Mouse (Mus musculus): Measurements from ENCODE around the gene Grik4.

The Grik4 gene

DNA sequence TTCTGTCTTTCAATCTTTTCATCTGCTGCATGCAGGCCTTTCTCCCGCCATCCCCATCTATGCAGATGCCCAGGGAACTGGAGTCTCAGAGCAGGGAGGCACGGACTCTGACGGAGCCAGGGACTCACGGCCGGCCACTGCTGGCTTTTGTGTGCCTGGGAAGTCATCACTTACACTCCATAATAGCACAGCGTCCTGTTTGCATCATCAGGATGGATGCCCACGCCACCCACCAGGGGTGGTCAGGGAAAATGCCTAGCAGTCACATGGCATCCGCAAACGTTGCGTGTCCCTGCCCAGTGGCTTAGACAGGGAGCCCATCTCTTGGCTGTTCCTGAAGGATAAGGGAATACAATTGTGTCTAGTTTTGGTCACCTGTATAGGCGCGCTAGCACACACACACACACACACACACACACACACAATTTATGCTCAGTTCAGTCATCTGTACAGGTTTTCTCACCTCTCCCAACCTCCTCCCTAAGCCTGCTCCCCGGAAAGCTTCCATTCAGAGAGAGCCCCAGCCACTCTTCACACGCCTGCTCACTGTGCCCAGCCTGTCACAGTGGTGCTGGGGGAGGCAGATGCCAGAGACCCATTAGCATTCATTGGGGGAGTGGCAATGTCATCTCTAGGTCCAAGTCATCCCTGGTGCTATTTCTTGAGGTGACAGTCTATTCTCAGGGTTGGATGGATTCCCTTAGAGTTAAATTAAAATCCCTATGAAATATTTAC, 370.5 kb downstream of the Grik4 start:
- no peak for DNase-seq (ENCODE audit: low spot score in 2 of 2)

DNA sequence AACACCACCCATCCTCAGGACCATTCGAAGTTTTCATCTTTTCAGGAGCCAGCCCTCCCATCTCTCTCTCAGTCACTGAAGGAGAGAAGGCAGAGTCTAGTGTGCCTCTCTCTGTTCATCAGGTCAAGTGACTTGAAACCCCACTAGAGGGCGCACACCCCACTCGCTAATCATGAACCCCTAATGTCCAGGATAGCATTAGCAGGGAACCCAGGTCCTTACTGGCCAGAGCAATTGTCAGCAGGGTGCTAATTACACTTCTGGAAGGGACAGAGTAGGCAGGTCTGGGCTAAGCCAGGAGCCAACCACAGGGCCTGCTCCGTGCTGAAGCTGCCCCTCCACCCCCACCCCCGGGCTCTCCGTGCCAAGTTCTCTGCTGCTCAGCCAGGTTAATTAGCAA, 371.1 kb downstream of the Grik4 start:
- DNase-seq (ENCODE audit: low spot score in 2 of 2), result peak; percentile 48 to 50

DNA sequence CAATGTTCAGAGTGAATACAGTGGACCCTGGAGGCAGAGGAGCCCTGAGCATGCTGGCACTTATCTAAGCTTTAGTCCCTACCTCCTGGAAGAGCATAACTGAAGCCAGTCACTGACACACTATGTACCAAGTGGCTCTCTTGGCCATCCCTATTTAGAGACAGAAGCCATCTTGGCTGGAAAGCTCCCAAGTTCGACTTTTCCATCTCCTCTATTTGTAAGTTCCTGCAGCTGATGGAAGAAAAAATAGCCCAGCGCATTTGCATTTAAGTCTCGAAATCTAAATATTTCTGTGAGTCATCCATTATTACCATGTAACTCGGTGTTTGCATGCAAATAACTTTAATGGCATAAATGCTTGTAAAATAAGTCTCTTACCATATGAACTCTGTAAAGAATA, 378.4 kb downstream of the Grik4 start:
- no peak for DNase-seq (ENCODE audit: low spot score in 2 of 2)

DNA sequence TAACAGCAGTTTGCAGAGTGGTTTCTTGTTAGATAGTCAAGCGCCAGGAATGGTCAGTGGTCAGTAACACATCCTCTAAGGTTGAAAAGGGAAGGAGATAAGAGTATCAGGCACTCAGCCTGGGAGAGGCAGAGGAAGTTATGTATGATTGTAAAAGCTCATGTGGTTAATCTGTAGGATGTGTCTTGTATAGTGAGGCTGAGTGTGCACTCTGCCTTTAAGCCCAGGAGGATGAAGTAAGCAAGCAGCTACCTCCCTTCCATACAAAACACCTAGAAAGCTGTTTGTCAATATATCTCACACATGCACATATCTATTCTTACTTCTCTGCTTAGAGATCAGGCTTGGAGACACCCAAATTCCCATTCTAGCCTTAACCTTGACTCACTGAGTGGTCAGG, 389.1 kb downstream of the Grik4 start:
- no peak for DNase-seq (ENCODE audit: low spot score in 2 of 2)

DNA sequence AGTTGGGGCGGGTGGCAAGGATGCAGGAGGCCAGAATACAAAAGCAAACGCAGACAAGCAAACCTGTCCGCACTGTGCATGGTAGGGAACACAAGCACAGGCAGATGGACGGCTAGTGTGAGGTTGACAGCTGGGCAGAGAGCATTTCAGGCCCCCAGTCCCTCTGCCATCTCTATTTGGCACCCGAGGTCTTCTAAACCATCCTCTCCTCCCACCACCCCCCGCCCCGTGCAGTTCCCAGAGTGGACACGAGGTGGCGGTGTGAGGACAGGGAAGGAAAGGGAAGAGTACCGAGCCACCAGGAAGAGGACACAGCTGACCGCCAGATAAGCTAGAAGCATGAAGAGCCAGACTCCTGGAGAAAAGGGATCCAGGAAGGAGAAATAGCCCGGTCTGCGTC, 394.2 kb downstream of the Grik4 start:
- peak; percentile 19 to 50 for DNase-seq (ENCODE audit: low spot score in 2 of 2)

DNA sequence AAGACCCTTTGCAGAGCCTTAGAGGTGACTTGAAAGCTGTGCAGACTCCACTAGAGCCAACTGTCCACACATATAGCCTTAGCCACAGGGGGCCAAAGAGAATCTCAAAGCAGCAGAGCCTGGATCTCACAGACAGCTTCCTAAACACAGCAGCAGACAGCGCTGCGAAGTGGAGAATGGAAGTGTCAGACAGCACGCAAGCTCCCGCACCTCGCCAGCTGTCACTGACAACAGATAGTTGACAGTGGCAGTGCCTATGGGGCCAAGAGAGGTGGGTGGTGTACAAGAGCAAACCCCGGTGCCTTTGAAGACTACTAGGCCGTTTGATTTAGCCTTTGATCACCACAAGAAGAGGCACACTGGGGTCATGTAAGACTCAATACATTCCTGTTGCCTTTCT, 395.3 kb downstream of the Grik4 start:
- DNase-seq (ENCODE audit: low spot score in 2 of 2), result no peak

DNA sequence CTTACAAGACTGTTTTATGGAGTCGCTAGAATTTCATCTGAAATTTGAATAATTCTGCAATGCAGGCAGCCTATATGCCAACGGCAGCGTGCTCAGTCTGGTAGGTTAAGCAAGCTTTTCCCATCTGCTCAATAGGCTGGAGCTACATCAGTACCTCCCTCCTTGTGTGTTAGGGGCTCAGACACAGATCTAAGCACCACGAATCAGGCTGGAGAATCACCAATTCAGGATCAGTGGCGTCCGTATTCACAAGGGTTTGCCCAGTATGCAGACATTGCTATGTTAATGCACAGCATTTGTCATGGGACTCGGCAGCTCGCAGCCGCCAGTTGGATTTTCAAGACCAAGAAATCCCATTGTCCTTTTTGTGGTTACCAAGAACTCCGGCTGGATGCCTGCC, 399.8 kb downstream of the Grik4 start:
- no peak for DNase-seq (ENCODE audit: low spot score in 2 of 2)

DNA sequence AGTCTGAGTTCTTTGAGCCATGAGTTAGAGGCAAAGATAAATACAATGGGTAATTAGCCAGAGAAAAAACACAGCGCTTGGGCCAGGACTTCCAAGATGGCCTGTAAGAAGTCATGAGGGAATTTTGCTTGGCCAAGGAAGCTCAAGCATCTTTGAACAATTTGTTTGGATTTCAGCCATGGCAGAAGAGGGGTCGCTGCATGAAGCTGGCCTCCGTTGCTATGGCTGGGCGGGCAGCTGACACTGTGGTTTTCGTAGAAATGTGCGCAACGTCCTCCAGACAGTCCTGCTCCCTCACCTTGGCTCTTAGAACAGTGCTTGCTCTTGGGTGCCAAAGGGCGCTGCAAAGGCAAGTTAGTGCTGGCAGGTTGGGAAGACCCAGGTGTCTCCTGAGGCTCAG, 410.8 kb downstream of the Grik4 start:
- no peak for DNase-seq (ENCODE audit: low spot score in 2 of 2)

DNA sequence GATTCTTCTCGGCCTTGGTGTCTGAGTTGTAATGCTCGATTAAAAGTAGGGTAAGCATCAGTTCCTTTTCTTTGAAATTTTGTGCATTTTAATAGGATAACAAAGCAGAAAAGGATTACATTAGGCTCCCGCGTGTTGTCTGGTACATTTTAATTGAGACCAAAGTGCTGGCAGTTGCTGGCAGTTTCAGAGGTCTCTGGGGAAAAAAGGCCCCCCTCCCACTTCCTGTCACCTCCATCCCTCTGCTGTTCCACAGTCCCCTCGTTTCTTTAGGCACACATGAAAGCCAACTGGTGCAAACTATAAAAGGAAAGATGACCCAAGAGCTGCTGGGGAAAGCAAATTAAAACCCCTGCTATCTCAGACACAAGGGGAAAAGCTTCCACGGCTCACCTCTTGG, 411.3 kb downstream of the Grik4 start:
- DNase-seq (ENCODE audit: low spot score in 2 of 2), result no peak

DNA sequence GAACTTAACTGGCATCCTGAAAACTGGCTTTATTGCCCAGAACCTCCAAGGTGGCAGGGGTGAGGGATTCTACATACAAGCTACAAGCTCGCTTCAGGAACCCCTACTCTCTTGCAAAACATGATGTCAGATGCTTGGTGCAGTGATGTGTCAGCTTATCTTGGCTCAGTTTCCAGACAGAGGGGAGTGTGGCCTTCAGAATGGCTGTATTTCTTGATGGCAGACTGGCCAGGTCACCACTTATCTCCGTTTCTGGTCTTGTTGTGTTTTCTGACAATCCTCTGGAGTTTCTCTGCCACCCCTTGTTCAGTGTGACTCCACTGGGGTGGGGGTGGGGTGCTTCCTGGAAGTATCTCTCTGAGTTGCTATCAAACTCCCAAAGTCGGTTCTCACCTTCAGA, 412.3 kb downstream of the Grik4 start:
- no peak for DNase-seq (ENCODE audit: low spot score in 2 of 2)

DNA sequence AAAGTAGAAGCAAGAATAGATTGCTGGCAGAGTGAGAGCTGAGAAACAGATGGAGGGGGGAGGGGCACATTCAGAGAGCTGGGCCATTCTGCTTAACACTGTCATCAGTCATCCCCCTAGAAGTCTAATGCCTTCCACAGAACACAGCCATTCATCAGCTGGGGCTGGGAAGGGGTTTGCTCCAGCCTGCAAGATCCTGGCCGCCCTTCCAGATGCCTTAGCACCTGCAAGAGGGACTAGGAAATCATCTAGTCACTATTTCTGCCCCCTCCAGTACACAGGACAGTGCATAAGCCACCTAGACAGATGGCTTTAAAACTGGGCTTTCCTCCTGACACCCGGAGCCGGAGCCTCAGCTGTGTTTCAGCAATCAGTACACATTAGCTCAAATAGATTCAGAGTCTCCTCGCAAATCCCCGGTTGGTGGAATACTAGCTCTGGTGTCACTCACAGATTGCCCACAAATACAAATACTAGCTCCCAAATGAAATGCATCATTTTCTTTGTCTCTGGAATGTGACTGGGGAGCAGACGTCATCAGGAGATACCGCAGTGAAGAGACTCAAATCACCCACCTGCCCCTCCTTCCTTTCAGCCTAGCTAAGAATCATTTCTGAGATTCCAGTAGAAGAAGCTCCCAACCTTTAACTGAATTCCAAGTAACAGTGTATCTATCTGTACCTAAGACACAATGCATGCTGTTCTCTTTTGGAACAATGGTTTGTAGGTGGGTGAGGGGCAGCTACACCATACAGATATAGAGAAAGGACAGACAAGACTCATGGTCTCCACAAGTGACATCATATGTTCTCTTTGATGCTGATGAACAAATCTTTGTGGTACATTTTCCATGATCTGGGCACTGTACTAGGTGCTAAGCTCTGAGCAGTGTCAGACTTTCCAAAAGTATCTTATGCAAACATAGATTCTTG, 413.8 kb downstream of the Grik4 start:
- no peak for DNase-seq (ENCODE audit: low spot score in 2 of 2)

DNA sequence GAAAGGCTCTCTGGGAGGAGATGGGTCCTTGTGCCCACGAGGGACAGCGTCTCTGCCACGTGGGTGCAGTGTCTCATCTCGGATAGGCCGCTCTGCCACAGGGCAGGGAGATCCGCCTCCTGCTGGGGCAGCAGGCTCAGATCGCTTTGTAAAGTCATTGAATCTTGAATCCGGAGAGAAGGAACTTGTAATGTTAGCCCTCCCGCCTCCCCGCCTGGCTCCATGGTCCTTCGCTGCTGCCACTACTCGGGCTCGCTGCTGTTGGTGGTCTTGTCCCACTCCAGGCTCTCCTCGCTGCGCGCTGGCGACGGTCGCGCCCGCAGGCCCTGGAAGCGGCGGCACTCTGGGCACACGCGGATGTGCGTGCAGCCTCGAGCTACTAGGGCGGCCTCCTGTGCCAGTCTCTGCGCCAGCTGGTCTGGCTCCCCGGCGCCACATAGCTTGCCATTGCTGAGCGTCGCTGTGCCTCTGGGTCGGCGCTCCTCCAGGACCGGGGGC, 423.7 kb downstream of the Grik4 start:
- DNase-seq (ENCODE audit: low spot score in 2 of 2), result peak in 1 of 2 experiments; percentile 5

DNA sequence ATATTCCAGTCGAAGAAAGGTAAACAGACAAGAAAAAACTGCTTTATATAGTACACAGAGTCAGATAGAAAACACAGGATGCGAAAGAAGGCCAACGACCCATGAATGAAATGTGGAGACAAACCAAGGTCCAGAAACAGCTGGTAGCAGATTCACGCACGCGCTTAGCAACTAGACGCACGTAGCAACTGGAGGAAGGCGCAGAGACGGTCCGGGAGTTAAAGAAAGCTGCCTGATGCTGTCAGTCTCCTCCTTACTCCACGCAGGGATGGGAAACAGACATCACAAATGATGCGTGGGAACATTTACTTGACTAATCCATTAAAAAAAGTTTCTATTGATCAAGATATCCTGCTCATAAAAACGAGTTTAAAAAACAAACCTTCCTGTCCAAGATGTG, 426.1 kb downstream of the Grik4 start:
- DNase-seq (ENCODE audit: low spot score in 2 of 2), result no peak

DNA sequence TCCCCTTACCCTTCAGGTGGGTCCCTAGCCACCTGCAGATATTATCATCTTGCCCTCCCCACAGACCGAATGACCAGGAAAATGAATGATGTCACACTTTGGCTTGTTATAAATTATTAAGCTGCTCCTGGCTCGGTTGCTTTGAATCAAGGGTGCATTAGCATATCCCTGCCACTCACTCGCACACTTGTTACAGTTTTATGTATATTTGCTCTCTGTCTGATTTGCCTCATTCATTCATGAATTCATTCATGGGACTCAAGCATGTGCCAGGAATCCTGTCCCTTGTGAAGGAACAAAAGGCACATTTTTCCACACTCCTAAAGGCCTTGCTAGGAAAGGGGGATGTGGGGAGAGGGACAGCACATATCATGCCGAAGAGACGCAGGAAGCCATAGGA, 431.1 kb downstream of the Grik4 start:
- no peak for DNase-seq (ENCODE audit: low spot score in 2 of 2)

DNA sequence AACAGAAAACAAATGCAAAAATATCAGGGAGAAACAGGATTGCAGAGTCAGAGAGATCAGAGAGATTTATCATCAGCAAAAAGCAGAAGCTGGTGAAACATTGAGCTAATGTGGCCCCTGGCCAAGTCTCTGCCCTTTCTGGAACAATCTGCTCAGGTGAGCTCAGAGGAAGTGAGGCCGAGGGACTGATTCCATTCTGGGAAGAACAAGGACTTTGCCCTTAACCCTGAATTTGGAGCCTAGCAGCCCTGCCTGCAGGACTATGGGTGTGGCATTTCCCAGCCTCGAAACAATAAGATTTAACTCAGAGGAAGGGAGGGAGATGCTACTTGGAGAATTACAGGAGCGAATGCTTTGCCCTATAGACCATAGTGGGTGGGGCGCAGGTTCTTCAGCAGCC, 432.0 kb downstream of the Grik4 start:
- DNase-seq (ENCODE audit: low spot score in 2 of 2), result no peak

DNA sequence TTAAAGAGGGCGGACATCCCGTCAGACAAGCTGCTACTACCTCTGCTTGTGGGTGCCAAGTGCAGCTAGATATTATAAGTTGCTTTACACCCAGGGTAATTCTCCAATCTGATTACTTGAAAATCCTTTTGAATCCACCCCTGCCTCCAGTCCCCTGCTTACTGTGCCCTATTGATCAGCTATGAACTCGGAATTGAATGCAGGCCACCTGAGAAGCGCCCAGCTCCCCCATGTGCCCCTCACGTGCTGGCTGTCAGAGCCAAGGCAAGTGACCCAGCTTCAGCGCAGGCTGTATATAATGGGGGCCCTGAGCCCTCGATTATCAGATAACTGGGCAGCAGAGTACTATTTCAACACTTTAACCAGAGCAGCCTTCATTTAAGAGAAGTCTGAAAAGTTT, 436.1 kb downstream of the Grik4 start:
- no peak for DNase-seq (ENCODE audit: low spot score in 2 of 2)

DNA sequence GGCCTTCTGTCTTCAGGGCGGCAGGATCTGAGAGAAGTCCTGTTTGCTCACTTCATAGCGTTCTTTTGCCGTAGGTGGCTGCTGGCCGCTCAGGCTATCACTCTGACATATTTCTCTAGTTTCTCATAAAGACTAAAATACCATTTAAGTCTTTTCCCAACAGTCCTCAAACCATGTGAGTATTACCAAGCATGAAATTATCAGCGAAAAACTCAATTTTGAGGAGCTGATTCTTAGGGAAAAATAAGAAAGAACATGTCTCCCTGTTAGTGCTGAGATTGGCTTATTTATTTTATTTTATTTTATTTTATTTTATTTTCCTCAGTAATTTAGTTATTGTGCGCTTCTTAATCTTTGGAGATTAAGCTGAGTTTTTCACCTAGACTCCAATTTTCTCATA, 436.6 kb downstream of the Grik4 start, which contains the start of gene Tbcel:
Gene Tbcel, minus strand, starts transcription at position 101 of the 400 bp plus-strand sequence.
- DNase-seq (ENCODE audit: low spot score in 2 of 2), result no peak

DNA sequence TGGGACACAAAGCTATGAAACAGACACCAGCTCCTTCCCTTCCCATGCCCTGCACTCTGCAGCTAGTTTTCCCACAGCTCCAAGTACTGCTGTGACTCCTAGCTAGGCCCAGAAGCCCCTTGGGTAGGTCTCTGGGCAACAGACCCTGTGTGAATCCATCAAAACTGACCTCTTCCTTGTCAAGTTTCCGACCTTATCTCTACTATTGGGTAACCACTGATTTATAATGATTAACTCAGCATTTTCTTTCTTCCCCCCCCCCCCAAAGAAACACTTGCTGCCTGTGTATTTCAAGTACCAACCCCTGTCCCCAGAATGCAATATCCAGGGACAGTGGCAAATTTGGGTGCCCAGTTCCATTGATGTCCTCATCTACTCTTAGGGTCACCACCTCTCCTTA, 437.3 kb downstream of the Grik4 start:
- DNase-seq (ENCODE audit: low spot score in 2 of 2), result no peak

DNA sequence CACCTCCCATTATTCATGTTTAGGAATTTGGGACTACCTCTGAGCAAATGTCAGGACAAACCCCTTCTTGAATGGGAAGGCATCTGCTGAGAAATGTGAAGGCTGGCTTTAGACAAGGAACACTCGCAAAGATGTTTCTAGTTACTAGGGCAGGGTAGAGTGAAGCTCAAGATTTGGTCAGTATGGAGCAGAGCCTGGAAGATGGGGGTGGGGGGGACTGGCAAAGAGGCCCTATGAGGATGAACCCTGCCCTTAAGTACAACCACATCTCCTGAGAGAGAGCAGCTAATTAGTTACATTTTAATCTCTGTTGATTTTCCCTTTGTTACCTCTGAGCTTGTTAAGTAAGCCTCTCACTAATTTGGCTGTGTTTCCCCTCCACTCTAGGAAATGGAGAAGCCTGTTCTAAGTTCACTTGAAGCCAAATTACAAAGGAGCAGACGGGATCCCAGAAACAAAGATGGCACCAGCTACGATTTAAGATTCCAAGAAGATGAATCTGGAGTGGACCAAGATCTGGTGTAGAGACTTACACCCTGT, 439.3 kb downstream of the Grik4 start:
- DNase-seq (ENCODE audit: low spot score in 2 of 2), result no peak

DNA sequence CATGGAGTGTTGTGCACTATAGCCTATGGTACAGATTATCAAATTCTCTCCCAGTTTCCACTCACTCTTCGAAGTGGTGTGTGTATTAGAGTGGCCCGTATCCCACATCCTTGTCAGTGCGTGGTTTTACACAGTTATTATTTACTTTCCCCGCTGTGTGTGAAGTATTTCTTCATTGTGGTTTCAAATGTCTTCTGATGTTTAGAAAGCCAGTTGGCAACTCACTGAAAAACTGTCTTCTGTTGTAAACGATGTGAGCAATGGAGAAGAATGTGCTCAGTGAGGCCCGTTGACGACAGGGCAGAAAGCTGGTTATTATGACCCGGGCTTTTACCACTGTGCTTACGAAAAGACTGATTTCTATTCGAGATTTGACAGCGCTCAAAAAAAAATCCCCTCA, 439.7 kb downstream of the Grik4 start:
- DNase-seq (ENCODE audit: low spot score in 2 of 2), result no peak

DNA sequence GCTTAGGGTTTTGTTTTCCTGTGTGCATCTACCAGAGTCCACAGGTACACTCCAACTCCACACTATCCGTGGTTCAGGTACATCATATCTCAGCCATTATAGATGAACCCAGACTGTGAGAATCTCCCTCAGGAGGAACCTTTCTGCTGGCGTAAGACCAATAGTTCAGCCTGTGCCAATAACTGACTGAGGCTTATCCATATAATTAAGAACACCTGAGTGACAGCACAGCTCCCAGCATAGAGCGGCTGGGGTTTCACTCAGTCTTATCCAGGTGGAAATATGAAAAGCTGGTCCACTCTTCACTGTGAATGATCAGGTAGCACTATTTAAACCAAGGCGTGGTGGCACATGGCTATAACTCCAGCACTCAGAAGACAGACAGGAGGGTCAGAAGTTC, 440.6 kb downstream of the Grik4 start:
- no peak for DNase-seq (ENCODE audit: low spot score in 2 of 2)

DNA sequence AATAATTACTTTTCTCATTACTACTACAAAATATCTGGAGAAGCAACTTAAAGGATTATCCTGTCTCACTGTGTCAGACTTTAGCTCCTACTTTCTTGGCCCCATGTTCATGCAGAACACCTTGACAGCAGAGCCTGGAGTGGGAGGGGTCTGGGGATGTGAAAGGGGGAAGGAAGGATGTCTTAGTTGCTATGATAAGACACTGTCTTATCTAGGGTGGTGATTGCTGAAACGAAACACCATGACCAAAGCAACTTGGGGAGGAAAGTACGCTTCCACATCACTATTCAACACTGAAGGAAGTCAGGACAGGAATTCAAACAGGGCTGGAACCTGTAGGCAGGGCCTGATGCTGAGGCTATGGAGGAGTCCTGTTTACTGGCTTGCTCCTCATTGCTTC, 448.0 kb downstream of the Grik4 start:
- DNase-seq (ENCODE audit: low spot score in 2 of 2), result no peak

DNA sequence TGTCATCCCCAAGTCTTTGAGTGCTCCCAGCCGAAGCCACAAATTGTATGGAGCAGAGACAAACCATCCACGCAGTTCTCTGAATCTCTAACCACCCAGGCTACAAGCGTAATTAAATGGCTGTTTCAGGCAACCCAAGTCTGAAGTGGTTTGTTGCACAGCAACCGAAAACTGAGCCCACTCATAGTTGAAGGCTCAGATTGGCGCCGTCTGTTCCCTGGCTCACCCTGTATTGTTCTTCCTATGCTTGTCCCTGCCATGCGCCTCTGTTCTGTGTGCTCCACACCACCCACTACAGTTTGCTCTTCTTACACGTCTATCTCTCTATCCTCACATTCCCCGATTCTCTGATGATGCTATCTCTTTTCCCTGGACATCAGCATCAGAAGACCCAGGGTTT, 452.5 kb downstream of the Grik4 start:
- DNase-seq (ENCODE audit: low spot score in 2 of 2), result no peak
